Mouse (Mus musculus) lung, postnatal 4 days (tissue): ENCODE results near the gene Plcb4.
"Not testable (repeated sequence)": the region's sequence is repeated elsewhere in the genome, so short reads cannot be mapped to it uniquely, and the experiment has no call there.

ENCODE experiments used
- DNase-seq, 2 experiments: peaks; one replicate each; pipeline ENCODE4 v3.0.0; 2021

Gene Plcb4

DNA sequence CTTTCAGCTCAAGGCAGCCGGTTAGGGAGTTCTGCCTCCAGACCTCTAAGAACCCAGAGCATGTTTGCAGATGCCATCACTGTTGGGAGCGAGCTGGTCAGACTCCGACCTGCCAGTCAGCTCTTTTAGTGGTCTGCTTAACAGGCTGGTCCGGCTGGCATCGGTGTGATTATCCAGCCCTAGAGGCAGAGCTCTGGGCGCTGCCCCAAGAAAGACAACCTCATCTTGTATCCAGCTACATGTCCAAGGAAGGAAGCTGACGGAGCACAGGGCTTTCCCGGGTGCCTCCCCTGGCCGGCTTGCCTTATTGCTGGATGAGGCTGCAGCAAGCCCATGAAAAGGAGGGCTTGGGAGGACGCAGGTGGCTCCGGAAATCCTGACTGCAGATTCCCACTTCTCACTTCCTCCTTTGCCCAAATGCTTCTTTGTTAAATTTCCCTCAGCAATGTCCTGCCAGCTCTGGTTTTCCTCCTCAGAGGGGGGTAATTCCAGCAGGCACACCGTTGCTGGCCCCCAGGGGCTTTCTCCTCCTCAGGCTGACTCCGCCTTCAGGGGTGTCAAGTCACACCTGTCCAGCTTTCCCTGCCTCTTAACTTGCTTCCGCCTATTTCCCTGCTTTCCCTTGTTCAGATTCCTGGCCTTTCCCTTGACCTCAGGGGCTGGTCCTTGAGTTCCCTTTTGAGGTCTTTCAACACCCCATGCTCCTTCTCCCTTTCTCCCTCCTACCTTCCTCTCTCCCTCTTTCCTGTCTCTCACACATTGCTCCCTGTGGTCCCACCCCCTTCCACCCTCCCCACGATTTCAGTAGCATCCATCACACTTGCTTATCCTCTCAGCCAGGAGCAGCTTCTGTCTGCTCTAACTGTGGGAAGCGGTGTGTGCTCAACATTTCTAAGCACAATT is 58.7 kb downstream of the Plcb4 start:
- peak; percentile 65 to 73 for DNase-seq

DNA sequence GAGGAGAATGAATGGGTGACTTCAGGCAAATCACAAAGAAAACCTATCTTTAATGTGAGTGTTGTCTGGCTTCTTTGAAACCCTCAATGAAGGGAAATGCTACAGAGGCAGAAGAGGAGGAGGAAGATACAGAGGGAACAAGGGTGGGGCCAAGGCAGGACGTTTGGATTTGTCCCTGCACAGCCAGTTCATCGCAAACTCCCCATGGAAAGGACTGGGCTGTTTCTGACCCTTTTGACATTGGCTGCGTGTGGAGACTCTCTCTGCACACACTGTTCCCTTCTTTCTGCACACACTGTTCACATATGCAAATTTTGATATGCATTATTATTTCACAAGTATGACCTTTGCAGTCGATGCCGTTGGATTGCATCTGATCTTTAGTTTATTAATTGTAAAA is 63.3 kb downstream of the Plcb4 start:
- no peak for DNase-seq

DNA sequence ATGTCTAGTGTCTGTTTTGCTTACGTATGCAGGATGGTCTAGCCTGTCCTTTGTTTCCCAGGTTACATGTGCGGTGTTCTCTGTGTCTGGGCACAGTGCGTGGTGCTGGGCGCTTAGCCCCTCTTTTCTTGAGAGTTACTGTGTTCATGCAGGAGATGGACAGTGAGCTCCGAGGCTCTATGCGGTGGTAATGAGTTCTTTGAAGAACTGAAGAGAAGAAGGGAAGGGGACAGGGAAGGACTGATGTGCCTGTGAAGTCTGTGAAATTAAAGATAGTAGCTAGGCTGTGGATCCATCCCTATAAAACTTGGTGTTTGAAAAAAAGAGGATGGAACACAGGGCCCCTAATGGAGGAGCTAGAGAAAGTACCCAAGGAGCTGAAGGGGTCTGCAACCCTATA is 64.6 kb downstream of the Plcb4 start:
- DNase-seq: no peak

DNA sequence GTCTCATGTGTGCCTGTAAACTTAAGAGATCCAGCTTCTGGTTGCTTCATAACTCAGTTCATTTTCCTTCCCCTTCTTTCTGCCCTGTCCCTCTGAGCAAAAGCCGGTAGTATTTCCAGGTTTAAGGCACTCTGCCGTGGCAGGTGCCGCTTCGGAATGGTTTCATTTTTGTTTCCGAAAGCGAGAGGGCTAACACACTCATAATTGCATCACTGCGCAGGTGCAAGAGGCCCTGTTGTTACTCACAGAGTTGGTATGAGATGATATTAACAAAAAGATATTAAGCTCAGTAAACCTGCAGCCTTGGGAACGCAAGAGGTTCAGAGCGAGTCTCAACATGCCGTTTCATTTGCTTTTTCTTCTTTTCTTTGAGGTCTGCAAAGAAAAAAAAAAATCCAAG is 65.7 kb downstream of the Plcb4 start:
- DNase-seq: no peak

DNA sequence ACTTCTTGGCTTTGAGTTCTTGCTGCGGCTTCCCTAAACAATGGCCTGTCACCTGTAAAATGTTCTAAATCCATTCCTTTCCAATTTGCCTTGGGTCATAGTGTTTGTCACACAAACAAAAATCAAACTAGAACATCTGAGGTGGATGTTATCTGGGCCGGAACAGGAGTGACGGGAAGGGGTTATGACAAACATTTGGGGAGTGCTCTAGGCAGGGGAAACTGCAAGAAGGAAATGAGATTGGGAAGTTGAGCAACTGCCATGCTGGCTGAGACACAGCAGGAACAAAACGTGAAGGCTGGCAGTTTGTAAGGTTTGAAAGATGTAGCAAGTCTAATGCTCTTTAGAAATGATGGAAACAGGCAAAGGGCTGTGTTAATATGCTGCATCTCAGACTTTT is 66.6 kb downstream of the Plcb4 start:
- DNase-seq: peak in 1 of 2 experiments; percentile 40

DNA sequence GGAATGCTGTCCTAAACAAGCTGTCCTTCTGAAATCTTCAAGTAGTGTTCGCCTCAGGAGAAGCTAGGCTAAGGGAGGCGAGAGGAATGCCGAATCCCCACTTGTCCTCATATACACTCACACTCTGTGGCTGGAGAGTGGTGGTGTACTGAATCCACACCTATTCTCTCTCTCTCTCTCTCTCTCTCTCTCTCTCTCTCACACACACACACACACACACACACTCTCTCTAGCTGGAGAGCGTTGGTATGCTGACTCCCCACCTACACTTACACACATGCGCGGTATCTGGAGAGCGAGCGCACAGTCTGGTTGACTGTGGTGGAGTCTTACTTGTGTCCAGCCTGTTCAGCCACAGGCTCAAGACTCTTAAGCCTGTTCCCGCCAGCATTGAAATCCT is 68.3 kb downstream of the Plcb4 start:
- DNase-seq: peak in 1 of 2 experiments; percentile 45

DNA sequence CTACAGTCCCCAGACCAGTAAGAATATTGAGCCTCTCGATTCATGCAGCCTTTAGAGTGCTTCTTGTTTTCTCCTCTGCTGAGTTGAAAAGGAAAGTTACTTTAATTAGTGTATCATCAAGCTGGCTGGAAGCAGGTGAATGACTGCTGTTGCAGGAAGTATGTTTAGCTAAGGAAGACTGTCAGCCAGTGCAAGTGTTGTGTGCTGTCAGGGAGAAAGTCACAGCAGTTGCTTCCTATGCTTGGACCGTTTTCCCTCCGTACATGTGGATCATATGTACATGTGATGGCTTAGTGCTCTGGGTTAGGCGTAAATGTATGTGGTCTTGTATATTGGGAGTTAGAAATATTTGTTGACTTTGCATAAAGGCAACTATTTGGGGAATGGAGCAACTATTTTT is 69.1 kb downstream of the Plcb4 start:
- no peak for DNase-seq

DNA sequence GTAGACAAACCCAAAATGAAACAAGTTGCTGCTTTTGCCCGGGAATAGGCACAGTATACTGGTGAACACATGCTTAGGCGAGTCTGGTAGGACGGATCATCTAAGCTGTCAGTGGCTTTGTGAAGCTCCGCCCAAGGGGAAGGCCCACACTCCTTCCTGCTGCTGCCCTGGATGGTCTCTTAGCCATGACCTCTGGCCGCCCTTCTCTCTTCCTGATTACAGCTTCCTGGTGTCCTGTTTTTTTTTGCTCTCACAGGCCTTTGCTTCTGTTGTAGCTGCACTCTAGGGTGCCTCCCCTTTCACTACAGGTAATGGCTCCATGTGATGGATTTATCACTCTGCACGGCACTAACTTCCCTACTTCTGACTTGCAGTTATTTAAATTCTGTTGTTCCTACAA is 72.8 kb downstream of the Plcb4 start:
- peak; percentile 51 to 76 for DNase-seq

DNA sequence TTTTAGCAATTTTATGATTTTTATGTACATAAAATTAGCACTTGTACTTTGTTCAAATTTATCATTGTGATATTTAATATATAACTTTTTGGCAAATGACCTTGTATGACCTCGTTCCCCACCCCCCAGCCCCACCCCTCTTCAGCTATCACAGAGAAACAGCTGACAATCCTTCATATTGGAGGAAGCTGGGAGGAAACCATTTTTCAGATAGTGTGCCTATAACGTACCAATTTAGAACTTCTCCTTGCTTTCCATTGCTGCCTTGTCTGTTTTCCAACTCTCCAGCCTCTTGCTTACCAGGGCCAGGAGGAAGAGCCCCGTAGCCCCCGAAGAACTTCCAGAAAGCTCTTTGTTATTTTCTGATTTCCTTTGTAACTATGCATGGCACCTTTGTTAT is 73.8 kb downstream of the Plcb4 start:
- DNase-seq: no peak

DNA sequence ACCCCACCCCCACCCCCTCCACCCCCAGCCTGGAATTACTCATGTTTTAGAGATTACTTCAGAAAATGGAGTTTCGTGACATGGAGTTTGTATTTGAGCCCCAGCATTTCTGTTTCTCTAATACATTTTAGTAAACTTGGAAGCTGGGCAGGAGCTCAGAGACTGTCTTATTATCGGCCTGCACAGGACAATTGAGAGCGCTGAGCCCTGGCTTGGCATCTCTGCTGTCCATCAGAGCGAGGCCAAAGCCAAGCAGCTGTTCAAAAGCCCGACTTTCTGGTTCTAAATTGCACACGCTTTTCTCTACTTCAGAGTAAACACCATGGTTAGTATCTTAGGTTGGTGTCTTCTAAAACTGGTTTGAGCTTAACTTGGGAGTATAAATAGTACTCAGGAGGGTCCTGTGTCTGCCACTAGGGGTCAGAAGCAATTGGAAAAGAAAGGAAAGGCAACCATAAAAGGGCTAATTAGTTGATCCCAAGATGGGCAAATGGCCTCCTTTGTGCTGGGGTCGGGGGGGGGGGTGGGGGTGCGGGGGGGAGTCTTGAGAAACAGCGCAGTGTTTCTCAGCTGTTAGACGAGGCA is 75.2 kb downstream of the Plcb4 start:
- DNase-seq: no peak

DNA sequence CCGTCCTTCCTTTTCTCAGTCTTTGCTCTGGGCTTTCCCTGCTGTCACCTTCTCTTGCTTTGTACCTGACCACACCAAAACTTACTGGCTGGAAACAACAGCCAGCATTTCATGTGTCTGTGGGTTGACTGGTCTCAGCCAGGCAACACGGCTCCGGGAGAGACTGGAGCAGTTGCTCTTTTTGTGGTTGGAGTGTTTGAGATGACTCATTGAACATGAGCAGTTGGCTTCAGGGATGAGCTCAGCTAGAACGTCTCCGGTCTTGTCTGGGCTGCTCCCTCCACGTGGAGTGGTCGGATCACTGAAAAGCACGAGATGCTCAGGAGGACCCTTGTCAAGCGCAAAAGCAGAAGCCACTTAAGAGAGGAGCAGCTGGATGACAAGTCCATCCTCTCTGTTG is 78.7 kb downstream of the Plcb4 start:
- DNase-seq: no peak

DNA sequence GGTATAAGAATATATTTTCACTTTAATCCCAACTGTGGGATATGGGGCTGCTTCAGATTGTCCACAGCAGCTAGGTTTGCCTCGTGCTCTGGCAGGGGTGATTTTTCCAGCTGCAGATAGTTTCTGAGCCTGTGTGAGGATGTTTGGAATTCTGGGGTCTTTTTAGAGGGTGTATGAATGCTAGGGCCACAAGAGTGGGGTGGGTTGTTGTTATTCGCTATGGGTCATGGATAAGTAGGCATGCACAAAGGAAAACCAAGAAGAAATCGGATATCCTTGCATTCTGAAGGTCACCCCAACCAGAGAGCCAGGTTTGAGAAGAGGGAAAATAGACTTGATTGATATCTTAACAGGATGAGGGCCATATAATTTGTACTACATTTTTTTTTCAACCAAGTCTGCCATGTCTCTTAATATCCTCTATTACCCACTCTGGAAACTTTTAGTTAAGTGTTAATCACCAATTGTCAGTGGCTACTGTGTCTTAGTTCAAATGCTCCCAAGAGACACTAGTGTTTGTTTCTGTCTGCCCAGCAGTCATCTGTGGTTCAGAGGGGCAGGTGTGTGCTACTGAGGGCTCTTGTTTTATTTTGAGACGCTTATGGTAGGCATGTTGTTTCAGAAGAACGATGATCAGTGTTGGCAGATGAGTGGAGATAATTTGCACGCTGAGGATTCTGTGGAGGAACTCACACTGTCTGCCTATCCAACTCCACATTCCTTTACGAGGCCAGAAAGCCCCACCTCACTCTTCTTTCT is 79.4 kb downstream of the Plcb4 start:
- not testable (repeated sequence) for DNase-seq

DNA sequence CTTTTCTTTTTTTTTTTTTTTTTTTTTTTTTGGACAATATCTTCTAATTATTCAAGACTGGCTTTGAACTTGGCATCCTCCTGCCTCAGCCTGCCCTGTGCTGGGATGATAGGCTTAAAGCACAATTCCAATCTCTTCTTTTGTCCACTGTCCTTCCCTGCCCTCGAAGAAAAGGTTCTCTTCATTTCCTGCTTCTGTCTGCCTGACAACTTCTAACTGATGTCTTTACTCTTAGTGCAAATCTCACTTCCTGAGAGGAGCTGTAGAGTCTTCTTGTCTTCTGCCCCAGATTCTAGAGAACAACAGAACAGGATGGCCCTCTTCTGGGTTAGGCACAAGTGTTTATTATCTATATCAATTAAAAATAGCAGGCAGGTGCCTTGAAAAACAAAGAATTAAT is 80.1 kb downstream of the Plcb4 start:
- no peak for DNase-seq

DNA sequence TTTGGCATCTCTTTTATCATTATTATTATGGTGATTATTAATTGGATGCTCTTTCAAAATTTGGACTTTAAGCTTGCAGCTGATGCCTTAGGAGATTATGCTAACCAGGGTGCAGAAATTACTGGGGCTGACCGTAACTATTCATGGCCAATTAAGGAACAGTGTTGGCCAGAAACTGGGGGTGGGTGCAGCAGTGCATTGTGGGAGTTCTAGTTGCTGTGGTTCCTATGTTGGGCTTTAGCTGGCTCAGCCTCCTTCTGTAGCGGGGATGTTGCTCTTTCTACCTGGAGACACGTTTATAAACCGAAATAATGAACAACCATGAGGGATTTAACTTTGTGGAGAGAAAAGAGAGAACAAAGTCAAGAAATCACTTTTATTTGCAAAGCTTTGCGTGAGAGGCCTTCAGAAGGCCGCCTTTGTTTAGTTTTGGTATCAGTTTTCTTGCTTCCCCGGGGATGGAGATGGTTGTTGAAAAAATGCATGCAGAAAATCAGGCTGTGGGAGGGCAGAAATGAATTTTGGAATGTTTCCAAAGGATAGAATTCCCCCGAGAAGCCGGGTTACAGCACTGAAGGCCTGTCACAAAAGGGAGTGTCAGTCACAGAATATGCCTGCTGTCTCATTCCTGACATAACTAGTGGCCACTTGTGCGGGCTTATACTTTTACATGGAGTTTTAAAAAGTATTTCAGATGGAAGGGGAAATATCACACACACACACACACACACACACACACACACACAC is 84.3 kb downstream of the Plcb4 start:
- DNase-seq: no peak

DNA sequence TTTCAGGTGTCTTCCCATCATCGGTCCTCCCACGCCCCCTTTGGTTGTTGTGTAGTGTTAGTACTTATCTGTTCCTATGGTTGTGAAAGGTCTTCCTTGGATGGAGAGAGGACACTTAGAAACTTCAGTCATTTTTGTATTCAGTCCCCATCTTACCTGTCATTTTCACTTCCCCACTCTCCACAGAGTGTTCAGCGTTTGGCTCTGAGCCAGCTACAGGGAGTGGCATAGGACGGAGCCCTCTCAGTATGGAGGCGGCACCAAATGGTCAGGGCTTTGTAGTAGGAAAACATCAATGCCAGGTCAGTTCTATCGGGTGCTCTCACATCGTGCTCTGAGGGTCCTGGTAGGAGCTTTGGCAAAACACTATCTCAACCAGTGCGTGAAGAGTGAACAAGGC is 85.9 kb downstream of the Plcb4 start:
- peak; percentile 35 to 44 for DNase-seq

DNA sequence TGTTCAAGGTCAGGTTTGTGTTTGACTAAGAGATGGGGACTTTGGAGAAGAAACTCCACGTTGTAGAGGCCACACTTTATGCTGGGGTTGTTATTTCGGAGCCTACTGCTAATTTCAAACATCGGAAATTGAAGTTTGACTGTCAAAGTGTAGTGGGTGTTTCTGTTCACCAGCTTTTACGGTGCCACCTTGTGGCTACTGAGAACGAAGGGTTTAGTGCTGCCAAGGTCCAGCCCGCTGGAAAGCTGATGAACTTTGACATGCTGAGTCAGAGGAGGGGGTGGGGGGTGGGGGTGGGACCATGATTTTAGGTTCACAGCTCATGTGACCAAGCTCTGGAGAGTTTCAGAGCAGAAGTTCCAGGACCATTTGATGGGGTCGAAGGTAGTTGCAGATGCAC is 86.3 kb downstream of the Plcb4 start:
- no peak for DNase-seq

DNA sequence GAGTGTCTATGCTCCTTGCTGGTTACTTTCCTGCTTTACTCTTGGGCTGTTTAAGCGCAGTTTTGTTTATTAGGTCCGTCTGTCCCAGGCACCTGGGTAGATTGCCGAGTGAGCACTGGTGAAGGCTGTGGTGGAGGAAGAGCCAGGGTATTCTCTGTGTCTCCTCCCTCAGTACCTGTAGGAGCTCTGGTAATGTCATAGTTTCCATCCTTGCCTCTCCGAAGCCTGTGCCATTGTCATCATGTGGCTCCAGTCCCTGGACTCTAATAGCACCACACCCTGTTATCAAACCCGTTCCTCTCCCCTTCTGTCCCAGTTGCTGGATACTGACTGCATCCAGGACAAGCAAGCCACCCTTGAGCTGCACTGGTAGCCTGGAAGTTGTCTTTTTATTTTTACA is 89.6 kb downstream of the Plcb4 start:
- no peak for DNase-seq

DNA sequence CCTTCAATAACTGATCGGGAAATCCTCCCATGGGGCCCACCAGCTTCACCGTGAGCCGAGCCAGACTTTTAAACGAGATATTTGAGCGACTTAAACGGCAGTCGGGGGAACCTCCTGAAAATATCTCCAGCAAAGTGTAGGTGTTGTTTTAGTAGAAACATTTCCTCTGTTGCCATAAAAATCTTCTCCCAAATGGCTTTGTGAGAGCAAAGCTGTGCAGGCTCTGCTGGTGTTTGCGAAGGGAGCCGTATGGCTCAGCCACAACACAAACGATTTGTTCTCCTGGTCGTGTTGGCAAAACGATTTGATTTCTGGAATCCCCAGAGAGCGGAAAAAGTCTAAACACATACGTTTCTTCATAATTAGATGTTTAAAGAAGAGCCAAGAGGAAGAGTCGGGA is 90.8 kb downstream of the Plcb4 start:
- DNase-seq: no peak

DNA sequence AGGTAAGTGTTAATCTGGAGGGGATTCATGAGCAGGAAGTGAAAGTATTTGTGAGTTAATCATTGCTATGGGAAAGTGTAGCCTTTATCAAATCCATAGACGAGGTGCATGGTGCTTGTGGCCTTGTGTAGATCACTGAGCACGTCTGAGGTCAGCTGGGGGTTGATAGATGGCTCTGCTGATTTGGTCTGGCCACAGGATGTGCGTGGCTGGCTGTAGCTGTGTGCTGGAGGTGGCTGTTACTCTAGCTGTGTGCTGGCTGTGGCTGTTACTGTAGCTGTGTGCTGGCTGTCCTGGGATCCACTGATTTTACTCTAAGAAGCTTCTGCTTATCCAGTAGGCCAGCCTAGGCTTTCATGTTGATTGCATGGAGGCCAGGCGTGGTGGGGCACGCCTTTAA is 91.9 kb downstream of the Plcb4 start:
- DNase-seq: no peak

DNA sequence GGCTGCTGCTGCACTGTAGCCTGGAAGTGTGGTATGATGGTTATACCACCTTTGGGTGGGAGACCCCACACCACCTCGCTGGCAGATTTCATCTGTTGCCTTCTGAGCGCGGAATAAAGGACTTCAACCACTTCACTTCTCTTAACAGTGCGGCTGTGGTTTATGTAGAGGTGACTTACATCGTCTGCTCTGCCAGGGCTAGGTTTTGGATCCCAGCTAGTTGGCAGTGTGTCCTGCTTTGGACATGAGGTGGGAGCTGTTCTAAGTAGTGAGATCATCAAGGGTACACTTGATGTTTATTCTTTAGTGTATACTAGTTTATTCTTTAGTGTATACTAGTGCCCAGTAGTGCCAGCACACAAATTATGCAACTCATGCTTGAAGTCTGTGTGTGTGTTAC is 97.0 kb downstream of the Plcb4 start:
- no peak for DNase-seq

DNA sequence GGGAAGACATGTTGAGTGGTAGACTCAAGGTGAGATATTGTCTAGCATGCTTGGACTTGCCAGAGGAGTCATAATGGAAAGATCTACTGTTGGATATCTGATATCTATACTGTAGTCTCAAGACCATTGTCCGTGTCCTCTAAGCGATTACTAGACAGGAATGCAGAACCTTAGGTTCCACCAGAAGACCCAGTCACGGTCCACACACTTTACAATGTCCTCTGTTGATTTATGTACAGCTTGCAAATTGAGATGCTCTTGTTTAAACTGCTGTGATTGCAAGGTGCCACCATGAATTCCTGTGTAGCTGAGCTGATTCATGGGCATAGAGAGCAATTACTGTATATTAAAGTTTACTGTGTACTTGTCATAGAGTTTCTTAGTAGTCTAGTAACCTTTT is 98.7 kb downstream of the Plcb4 start:
- no peak for DNase-seq

DNA sequence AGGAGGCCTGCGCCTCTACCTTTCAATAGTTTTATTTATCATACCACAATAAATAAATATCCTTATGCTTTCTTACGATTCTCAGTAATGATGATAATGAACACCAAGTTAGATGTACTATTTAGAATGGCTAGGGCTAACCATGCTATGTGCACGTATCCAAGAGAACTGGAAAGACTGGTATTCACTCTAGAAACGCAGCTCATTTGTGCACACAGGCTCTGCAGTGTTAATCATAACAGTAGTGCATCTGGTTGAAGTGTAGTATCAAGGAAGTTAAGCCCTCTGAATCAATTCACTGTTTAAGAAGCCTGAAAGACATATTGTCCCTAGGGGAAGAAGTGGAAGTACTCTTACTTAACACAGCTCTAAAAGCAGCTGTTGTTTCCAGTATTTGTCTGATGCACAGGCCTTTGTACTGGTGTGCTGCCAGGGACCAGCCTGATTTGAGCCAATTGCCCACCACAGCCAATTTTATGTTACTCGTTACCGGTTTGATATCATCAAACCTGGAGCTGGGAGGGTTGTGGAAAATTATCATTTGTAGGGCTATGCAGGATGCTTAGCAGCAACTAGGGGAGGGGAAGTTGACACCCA is 100.8 kb downstream of the Plcb4 start:
- DNase-seq: no peak
